Mouse (Mus musculus): ENCODE measurements around the gene Il18r1.

- TF ChIP-seq CTCF (IDR thresholded peaks at IDR 0.05; ENCODE audit: low read depth) (no peak), EP300 (IDR thresholded peaks at IDR 0.05; ENCODE audit: low read depth) (0 out of 2 replicates have a peak, but pooled peaks have one; percentile 27)
Observed at GRCm38 (mm10) chr1:40437340-40437739, 28.0 kb upstream of the Il18r1 start.
